Mouse (Mus musculus) MEL (cell line): ENCODE measurements around the gene Chst3. TPM values are rescaled to one million over a fixed set of nuclear protein-coding genes. Genes with fewer than 3 reads are reported as not detected.
A peak's percentile ranks its signal among the peaks of the same experiment; 100 is the strongest.

Experiments used
- DNase-seq: peaks from one replicate; pipeline ENCODE4 v3.0.0; 2011; ENCODE audit warnings: low read depth, low spot score
- H3K27ac ChIP-seq: 2 replicates; pipeline ENCODE4 v1.5.1; 2012; ENCODE audit warnings: low read depth, mild to moderate bottlenecking, control low read depth, low read length, moderate library complexity; ENCODE audit not compliant: control insufficient read depth
- H3K27me3 ChIP-seq, 2 experiments: fragments of 150-350 bp in 1 of 2; sonication (generic) in 1 of 2; 2 replicates each; pipeline ENCODE4 v1.6.1; 2012; ENCODE audit warnings: low read length in 2 of 2, mild to moderate bottlenecking in 2 of 2, improper control_type of control experiment in 1 of 2, moderate library complexity in 1 of 2; ENCODE audit not compliant: insufficient read depth in 2 of 2, control insufficient read depth in 1 of 2
- H3K36me3 ChIP-seq, 2 experiments: 2 replicates each; pipeline ENCODE4 v1.6.1; 2012 to 2014; ENCODE audit warnings: low read length in 2 of 2, improper control_type of control experiment in 1 of 2, inconsistent platforms in 1 of 2, mild to moderate bottlenecking in 1 of 2; ENCODE audit not compliant: insufficient read depth in 2 of 2, control insufficient read depth in 1 of 2
- H3K4me1 ChIP-seq, 2 experiments: fragments of 150-350 bp in 1 of 2; sonication (generic) in 1 of 2; 2 replicates each; pipeline ENCODE4 v1.6.1; 2012; ENCODE audit warnings: low read length in 2 of 2, improper control_type of control experiment in 1 of 2, mild to moderate bottlenecking in 1 of 2; ENCODE audit not compliant: insufficient read depth in 2 of 2, control insufficient read depth in 1 of 2
- H3K4me3 ChIP-seq, 2 experiments: fragments of 150-350 bp in 1 of 2; sonication (generic) in 1 of 2; 2 replicates each; pipeline ENCODE4 v1.5.1; 2012; ENCODE audit warnings: low read depth in 2 of 2, low read length in 2 of 2, mild to moderate bottlenecking in 2 of 2, moderate library complexity in 2 of 2, control low read depth in 1 of 2, improper control_type of control experiment in 1 of 2; ENCODE audit not compliant: control insufficient read depth in 1 of 2, insufficient read depth in 1 of 2
- H3K79me2 ChIP-seq: 2 replicates; pipeline ENCODE4 v1.6.1; 2012; ENCODE audit warnings: mild to moderate bottlenecking, low read length, moderate library complexity; ENCODE audit not compliant: control insufficient read depth, poor library complexity, insufficient read depth
- H3K9ac ChIP-seq: 2 replicates; pipeline ENCODE4 v1.6.1; 2012; ENCODE audit warnings: low read depth, mild to moderate bottlenecking, control low read depth, low read length, moderate library complexity; ENCODE audit not compliant: control insufficient read depth, poor library complexity, severe bottlenecking
- H3K9me3 ChIP-seq: fragments of 150-350 bp; sonication (generic); replicated peaks from 2 replicates; pipeline ENCODE4 v1.6.1; 2012; ENCODE audit warnings: mild to moderate bottlenecking, low read length, improper control_type of control experiment, moderate library complexity; ENCODE audit not compliant: insufficient read depth
- CHD1 ChIP-seq: IDR thresholded peaks from 2 replicates; pipeline ENCODE4 v1.6.1; 2012; ENCODE audit warnings: low read depth, mild to moderate bottlenecking, inconsistent platforms, low read length, improper control_type of control experiment
- CHD2 ChIP-seq: IDR thresholded peaks from 2 replicates; pipeline ENCODE4 v1.6.1; 2011; ENCODE audit warnings: low read length, improper control_type of control experiment
- E2F4 ChIP-seq: IDR thresholded peaks from 2 replicates; pipeline ENCODE4 v1.6.1; 2011; ENCODE audit warnings: low read depth, low read length, improper control_type of control experiment, borderline replicate concordance
- ELF1 ChIP-seq: IDR thresholded peaks from 2 replicates; pipeline ENCODE4 v1.6.1; 2014; ENCODE audit warnings: low read depth, mild to moderate bottlenecking, inconsistent platforms, low read length, improper control_type of control experiment, moderate library complexity
- EP300 ChIP-seq, 2 experiments: IDR thresholded peaks; 2 replicates each; pipeline ENCODE4 v1.6.1; 2011; ENCODE audit warnings: improper control_type of control experiment in 2 of 2, low read length in 2 of 2, low read depth in 1 of 2, mild to moderate bottlenecking in 1 of 2
- ETS1 ChIP-seq: IDR thresholded peaks from 2 replicates; pipeline ENCODE4 v1.6.1; 2012; ENCODE audit warnings: low read depth, mild to moderate bottlenecking, inconsistent platforms, low read length, improper control_type of control experiment, moderate library complexity
- GATA1 ChIP-seq: IDR thresholded peaks from 2 replicates; pipeline ENCODE4 v1.6.1; 2011; ENCODE audit warnings: low read depth, low read length, improper control_type of control experiment
- HCFC1 ChIP-seq: IDR thresholded peaks from 2 replicates; pipeline ENCODE4 v1.6.1; 2012; ENCODE audit warnings: low read depth, mild to moderate bottlenecking, inconsistent platforms, low read length, improper control_type of control experiment, moderate library complexity
- KAT2A ChIP-seq: conservative IDR thresholded peaks from 2 replicates; pipeline ENCODE4 v1.6.1; 2012; ENCODE audit warnings: low read depth, low read length, improper control_type of control experiment, inconsistent platforms
- MAFK ChIP-seq: IDR thresholded peaks from 2 replicates; pipeline ENCODE4 v1.6.1; 2011; ENCODE audit warnings: low read depth, mild to moderate bottlenecking, low read length, improper control_type of control experiment, borderline replicate concordance
- MAX ChIP-seq: IDR thresholded peaks from 2 replicates; pipeline ENCODE4 v1.6.1; 2011; ENCODE audit warnings: low read length, improper control_type of control experiment
- NELFE ChIP-seq: IDR thresholded peaks from 2 replicates; pipeline ENCODE4 v1.6.1; 2011; ENCODE audit warnings: low read depth, low read length, improper control_type of control experiment
- POLR2AphosphoS5 ChIP-seq: IDR thresholded peaks from 2 replicates; pipeline ENCODE4 v1.6.1; 2012; ENCODE audit warnings: low read depth, borderline replicate concordance, mild to moderate bottlenecking, inconsistent platforms, low read length, moderate library complexity, mixed read lengths
- RCOR1 ChIP-seq: IDR thresholded peaks from 2 replicates; pipeline ENCODE4 v1.6.1; 2012; ENCODE audit warnings: low read depth, mild to moderate bottlenecking, inconsistent platforms, low read length, improper control_type of control experiment
- SIN3A ChIP-seq: IDR thresholded peaks from 2 replicates; pipeline ENCODE4 v1.6.1; 2012; ENCODE audit warnings: low read length, improper control_type of control experiment, inconsistent platforms
- SMC3 ChIP-seq: IDR thresholded peaks from 2 replicates; pipeline ENCODE4 v1.6.1; 2011; ENCODE audit warnings: low read depth, low read length, improper control_type of control experiment
- TCF12 ChIP-seq: IDR thresholded peaks from 2 replicates; pipeline ENCODE4 v1.6.1; 2014; ENCODE audit warnings: low read depth, mild to moderate bottlenecking, inconsistent platforms, low read length, improper control_type of control experiment, moderate library complexity
- UBTF ChIP-seq: IDR thresholded peaks from 2 replicates; pipeline ENCODE4 v1.6.1; 2012; ENCODE audit warnings: low read depth, mild to moderate bottlenecking, inconsistent platforms, low read length, improper control_type of control experiment, moderate library complexity, borderline replicate concordance; ENCODE audit not compliant: insufficient read depth
- ZC3H11A ChIP-seq: IDR thresholded peaks from 2 replicates; pipeline ENCODE4 v1.6.1; 2012; ENCODE audit warnings: low read depth, mild to moderate bottlenecking, inconsistent platforms, low read length, improper control_type of control experiment
- ZKSCAN1 ChIP-seq: IDR thresholded peaks from 2 replicates; pipeline ENCODE4 v1.6.1; 2012; ENCODE audit warnings: low read depth, mild to moderate bottlenecking, inconsistent platforms, low read length, improper control_type of control experiment, moderate library complexity
- ZMIZ1 ChIP-seq: IDR thresholded peaks from 2 replicates; pipeline ENCODE4 v1.6.1; 2012; ENCODE audit warnings: low read depth, mild to moderate bottlenecking, inconsistent platforms, low read length, improper control_type of control experiment, moderate library complexity
- polyA plus RNA-seq, 2 experiments: library from polyadenylated mRNA; stranded (reverse) in 1 of 2; unstranded in 1 of 2; fragments of >175 nt in 1 of 2; fragments of >200 nt in 1 of 2; gene quantifications; 2 replicates each; pipeline versions ENCODE4 v1.2.1 to v1.2.4; 2012; ENCODE audit warnings: low replicate concordance in 2 of 2, low read depth in 1 of 2; ENCODE audit not compliant: insufficient read length in 2 of 2, insufficient read depth in 1 of 2, missing spikeins in 1 of 2
- total RNA-seq: library from RNA; depleted of rRNA; stranded (reverse); fragments of 300-350 nt; gene quantifications from 2 replicates; pipeline ENCODE4 v1.2.3, GENCODE M21; 2012

The Chst3 gene
- total and polyA plus RNA-seq, 3 experiments, result 0.08 TPM; not detected in 2

- no peak for TF ChIP-seq KAT2A
- no peak for TF ChIP-seq ELF1
- no peak for TF ChIP-seq ETS1
- TF ChIP-seq NELFE, result no peak
- no peak for TF ChIP-seq SMC3
- no peak for TF ChIP-seq E2F4
- no peak for TF ChIP-seq CHD1
- no peak overlapping the region for H3K4me3 ChIP-seq
- no peaks in the 10 kb centered on the region; the same call in 1 of the 2 replicates for H3K79me2 ChIP-seq
- H3K36me3 ChIP-seq, result no peaks in the 10 kb centered on the region
- DNase-seq, result no peak
- H3K4me1 ChIP-seq, result peaks cover 7 to 17% of the 10 kb centered on the region in 2 experiments; a peak in 3 of 4 replicates
- H3K9me3 ChIP-seq, result no peaks in the 10 kb centered on the region
- peaks cover 4 to 5% of the 10 kb centered on the region in 2 experiments; a peak in 2 of 4 replicates for H3K27me3 ChIP-seq
- no peak overlapping the region for H3K9ac ChIP-seq
- H3K27ac ChIP-seq, result no peak overlapping the region
Measured at GRCm38 (mm10) chr10:60196971-60197370, 22.1 kb downstream of the Chst3 start.

GRCm38 (mm10) chr10:60195087-60195486, 24.0 kb downstream of the Chst3 start:
- peaks cover 7 to 17% of the 10 kb centered on the region in 2 experiments; a peak in 3 of 4 replicates for H3K4me1 ChIP-seq
- TF ChIP-seq RCOR1, result no peak
- no peak for TF ChIP-seq SMC3
- TF ChIP-seq MAX, result no peak
- no peak for TF ChIP-seq ZC3H11A
- H3K27me3 ChIP-seq, result peaks cover 2 to 3% of the 10 kb centered on the region in 2 experiments; a peak in 2 of 4 replicates
- no peaks in the 10 kb centered on the region for H3K9me3 ChIP-seq
- no peaks in the 10 kb centered on the region for H3K36me3 ChIP-seq
- no peak overlapping the region for H3K9ac ChIP-seq
- no peak overlapping the region for H3K27ac ChIP-seq
- peak; percentile 8 for DNase-seq
- no peaks in the 10 kb centered on the region; the same call in 1 of the 2 replicates for H3K79me2 ChIP-seq
- no peak overlapping the region for H3K4me3 ChIP-seq

- peak overlapping the region; percentile 46; the same call in 1 of the 2 replicates for H3K27ac ChIP-seq
- peaks cover 0 to 3% of the 10 kb centered on the region in 2 experiments; a peak in 2 of 4 replicates for H3K27me3 ChIP-seq
- H3K4me3 ChIP-seq, result peak overlapping the region; percentile 53 to 83
Measured at GRCm38 (mm10) chr10:60193532-60194423, 25.3 kb downstream of the Chst3 start.

More at GRCm38 (mm10) chr10:60193532-60194423, 25.3 kb downstream of the Chst3 start:
- H3K79me2 ChIP-seq, result no peaks in the 10 kb centered on the region; the same call in 1 of the 2 replicates
- no peaks in the 10 kb centered on the region for H3K36me3 ChIP-seq
- peaks cover 7 to 17% of the 10 kb centered on the region in 2 experiments; a peak in 3 of 4 replicates for H3K4me1 ChIP-seq
- DNase-seq, result peak; percentile 76
- TF ChIP-seq SMC3, result no peak
- peak; percentile 23; the same call in 1 of the 2 replicates for TF ChIP-seq TCF12
- peak in 1 of 2 experiments; percentile 35; a peak in 1 of 4 replicates for TF ChIP-seq EP300 (IDR thresholded peaks at IDR 0.05; ENCODE audit: low read depth in 1 of 2, low read length in 2 of 2)
- TF ChIP-seq ZC3H11A, result no peak
- no peak for TF ChIP-seq ZKSCAN1
- TF ChIP-seq POLR2AphosphoS5, result no peak
- peak; percentile 24; the same call in 1 of the 2 replicates for TF ChIP-seq SIN3A
- peak; percentile 16; the same call in 1 of the 2 replicates for TF ChIP-seq ETS1
- TF ChIP-seq RCOR1, result no peak
- no peak for TF ChIP-seq MAX
- TF ChIP-seq ZMIZ1, result no peak
- no peak for TF ChIP-seq HCFC1
- TF ChIP-seq GATA1, result no peak
- TF ChIP-seq MAFK, result no peak
- TF ChIP-seq UBTF, result no peak
- no peak for TF ChIP-seq CHD2
- TF ChIP-seq, all 39 proteins: peak for 4
- Histone ChIP-seq H3K9ac (peak overlapping the region; percentile 84), H3K9me3 (no peaks in the 10 kb centered on the region)
